Mouse (Mus musculus) c-Kit-negative CD71-positive TER-119-positive erythroid progenitor cells, embryonic 14.5 days (primary cell): Measurements from ENCODE around the gene Dnase1.
"Not testable (repeated sequence)": the region's sequence is repeated elsewhere in the genome, so short reads cannot be mapped to it uniquely, and the experiment has no call there.

ENCODE experiments used
- DNase-seq: peaks from one replicate; pipeline ENCODE4 v3.0.0-alpha.2; 2013; ENCODE audit warnings: low read depth, low spot score

Gene Dnase1

DNA sequence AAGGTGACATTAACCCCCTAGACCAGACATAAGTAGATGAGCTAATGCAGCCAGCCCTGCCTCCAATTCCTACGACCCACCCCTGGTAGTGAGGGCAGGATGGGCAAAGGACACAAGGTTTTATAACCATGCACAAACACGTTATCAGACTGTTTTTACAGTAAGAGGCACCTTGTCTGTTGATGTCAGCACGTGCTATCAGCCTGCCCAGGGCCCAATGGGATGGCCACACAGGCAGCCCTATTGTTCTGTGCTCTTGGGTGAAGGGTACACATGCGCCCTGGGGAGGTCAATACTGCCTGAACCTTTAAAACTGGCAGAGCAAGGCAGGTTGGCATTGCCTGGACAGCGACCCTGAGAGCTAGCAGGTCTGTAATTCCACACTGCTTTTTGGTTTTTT, at the start of gene Dnase1:
TSS of gene Dnase1 (plus strand) at position 136 of the 400 bp plus-strand sequence.
- no peak for DNase-seq

DNA sequence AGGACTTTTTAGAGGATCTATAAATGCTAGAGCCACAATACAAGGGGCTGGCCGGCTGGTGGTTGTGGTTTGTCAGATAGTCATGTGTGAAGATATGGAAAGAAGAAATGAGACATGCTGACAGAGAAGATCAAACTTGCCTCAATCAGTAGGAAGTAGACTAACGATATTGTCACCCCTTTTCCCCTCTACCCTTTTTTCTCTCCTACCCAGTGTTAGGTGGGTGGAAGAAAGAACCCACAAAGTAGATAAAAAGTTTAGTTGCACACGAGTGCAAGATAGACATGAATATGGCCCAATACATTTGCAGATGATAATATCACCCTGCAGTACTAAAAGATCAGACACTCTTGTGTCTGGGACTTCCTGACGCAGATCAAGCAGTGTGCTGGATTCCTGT, 48.3 kb upstream of the Dnase1 start:
- no peak for DNase-seq

DNA sequence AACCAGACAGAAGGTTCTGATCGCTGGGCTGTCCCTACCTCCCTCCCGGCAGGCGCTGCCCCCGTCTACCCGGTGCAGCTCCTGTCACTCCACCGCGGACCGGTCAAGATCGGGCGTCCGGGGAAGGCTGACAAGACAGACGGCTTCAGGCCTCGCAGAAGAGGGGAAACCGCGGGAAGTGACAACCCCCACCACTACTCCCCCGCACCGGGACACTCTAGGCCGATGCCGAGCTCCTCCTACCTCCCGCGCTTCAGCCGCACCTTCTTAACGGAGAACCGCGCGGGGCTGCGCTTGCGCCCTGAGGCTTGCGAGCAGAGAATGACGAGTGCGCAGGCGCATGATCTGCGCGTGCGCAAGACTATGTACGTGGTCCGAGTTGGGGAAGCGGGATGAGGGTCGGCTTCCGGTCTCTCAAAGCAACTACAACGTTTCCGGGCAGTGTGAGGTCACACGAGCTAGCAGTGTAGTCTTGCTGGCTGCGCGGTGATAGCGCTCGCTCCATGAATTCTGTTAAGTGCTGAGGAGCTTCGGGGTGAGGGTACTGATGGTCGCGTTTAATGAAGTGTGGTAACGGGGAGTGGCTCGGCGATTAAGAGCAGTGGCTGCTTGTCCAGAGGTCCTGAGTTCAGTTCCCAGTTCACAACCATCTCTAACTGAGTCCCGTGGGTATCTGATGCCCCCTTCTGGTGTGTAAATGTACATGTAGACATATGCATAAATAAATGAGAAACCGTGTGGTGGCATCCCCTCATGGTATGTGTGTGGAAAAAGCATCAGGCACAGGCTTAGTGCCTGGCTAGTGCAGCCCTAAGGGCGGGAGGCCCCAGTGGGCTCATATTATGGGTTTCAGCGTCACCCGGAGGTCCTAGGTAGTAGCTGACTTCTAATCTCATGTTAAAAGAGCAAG, 33.0 kb upstream of the Dnase1 start, which contains the start of gene Slx4:
TSS of gene Slx4 (minus strand) at position 282 of the 910 bp plus-strand sequence.
- peak; percentile 92 for DNase-seq

DNA sequence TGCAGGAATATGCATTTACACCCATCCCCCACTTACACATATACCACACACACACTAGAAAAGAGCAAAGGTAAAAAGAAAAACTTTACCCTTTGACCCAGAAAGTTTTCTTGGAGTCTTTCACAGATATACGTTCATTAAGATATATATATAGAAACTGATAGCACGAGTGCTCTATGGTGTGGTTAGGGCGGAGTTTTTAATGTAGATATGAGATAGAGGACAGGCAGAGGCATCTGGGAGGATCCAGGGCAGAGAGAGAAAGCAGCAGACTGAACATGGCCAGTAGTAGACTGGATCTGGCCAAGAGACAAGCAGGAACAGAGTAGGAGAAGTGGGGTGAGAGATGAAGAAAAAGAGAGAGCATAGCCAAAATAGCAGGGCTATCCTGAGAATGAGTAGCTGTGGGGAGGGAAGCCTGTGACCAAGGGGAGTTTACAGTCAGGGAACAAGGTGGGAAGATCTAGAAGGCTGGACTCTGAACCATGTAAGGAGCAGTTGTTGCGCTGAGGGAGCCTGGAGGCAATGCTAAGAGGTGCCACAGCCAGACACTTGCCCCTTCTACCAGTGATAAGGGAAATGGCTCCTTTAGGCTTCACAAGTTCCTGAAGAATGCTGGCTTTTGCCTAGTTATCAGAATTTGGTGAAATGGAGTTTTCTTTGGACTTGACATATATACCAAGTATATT, 23.7 kb upstream of the Dnase1 start:
- DNase-seq: peak; percentile 22

DNA sequence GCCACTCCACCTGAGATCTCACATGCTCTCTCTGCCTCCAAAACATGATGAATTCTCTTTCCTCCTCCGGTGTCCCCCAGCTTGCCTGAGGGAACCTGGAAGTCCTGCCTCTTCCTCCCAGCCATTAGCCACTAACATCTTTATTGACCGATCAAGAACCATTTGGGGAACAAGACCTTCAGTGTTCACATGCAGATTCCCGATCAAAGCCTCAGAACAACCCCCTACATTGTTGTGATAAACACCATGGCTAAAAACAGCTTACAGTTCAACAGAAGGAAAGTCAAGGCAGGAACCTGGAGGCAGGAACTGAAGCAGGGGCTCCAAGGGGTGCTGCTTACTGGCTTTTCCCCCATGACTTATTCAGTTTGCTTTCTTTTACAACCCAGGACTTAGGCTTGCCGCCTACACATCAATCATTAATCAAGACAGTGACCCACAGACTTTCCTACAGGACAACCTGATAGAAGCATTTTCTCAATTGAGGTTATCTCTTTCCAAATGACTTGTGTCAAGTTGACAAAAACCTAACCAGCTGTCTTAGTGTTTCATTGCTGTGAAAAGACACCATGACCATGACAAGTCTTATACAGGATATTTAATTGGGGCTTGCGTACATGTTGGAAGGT, 22.6 kb upstream of the Dnase1 start:
- DNase-seq: no peak

DNA sequence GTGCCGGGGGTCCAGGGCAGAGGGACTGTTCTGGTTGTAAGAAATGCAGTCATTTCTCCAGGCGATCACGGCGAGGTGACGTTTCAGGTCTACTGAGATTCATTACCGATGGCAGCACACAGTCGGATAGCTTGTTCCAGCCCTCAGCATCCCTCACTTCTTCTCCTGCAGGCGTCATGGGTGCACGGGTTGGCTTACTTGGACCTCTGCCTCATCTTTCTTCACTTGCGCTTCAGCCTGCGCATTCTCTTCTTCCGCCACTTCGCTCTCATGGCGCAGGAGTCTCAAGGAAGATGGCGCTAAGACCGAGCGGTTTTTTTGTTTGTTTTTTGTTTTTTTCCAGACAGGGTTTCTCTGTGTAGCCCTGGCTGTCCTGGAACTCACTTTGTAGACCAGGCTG, 20.0 kb upstream of the Dnase1 start:
- not testable (repeated sequence) for DNase-seq

DNA sequence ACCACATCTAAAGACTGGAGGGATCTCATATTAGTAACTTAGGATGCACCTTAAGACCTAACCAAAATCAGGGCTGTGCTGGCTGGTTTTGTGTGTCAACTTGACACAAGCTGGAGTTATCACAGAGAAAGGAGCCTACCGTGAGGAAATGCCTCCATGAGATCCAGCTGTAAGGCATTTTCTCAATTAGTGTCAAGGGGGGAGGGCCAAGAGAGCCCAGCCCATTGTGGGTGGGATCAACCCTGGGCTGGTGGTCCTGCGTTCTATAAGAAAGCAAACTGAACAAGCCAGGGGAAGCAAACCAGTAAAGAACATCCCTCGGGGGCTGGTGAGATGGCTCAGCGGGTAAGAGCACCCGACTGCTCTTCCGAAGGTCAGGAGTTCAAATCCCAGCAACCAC, 19.3 kb upstream of the Dnase1 start:
- not testable (repeated sequence) for DNase-seq

DNA sequence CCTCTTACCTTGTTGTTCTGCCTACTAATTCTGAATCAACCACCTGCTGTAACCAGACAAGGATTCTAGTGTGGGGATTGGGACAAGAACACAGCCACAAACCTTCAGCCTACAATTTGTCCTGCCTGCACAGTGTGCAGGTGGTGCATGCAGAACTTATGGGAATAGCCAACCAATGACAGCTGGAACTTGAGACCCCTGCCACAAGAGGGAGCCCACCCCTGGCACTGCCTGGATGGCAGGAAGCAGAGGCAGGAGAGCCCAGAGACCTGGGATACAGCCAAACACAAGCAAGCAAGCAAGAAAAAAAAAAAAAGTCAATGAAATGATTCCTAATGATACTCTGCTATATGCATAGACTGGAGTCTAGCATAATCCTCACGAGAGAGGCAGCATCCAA, 15.5 kb upstream of the Dnase1 start:
- no peak for DNase-seq

DNA sequence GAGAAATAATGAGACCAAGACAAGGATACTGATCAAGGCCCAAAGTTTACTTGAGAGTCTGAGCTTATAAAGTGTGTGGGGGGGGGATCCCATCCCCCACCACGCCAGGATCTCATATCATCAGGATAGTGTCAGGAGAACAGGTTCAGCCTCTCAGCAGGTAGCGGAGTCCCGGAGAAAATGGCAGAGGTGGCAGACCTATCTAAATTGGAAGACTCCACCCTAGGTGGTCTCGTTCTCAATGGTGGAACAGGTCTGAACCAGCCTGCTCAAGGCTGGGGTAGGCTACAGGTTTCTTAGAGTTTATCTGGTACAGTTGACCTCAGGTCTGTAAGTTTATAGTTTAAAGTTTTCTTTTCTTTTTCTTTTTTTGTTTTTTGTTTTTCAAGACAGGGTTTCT, 14.0 kb upstream of the Dnase1 start:
- DNase-seq: no peak

DNA sequence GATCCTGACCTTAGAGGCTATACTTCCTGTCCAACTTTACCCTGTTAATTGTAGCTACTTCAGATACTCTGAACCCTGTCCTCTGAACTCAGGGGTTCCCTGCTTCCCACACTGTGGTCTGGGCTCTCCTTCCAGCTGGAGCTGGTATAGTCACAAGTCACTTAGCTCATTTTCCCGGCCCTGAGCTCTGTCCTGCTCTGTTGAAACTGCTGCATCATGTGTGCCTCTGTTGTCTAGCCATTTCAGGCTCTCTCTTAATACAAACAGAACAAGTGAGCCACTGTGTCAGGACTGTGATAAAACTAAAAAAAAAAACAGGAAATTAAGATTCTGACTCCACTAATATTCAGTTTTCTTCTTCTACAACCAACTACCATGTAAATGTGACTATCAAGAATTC, 10.1 kb upstream of the Dnase1 start:
- no peak for DNase-seq

DNA sequence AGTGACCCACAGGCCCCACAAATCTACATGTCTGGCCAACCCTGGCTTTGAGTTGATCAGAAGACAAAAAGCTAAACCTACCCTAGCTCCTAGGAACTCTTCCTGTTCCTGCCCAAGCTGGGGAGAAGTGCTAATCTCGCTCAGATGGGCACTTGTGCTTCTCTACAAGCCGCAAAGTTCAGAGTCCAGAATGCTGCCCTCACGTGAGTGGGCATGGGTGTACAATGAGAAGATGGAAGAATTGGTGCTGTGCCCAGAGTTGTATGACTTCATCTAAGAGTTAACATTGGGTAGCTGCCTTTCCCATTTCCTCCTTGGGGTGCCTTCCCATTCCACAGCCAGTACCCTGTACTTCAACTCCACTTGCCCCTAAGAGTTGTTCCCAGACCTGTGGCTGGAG, 9.5 kb upstream of the Dnase1 start:
- DNase-seq: no peak

DNA sequence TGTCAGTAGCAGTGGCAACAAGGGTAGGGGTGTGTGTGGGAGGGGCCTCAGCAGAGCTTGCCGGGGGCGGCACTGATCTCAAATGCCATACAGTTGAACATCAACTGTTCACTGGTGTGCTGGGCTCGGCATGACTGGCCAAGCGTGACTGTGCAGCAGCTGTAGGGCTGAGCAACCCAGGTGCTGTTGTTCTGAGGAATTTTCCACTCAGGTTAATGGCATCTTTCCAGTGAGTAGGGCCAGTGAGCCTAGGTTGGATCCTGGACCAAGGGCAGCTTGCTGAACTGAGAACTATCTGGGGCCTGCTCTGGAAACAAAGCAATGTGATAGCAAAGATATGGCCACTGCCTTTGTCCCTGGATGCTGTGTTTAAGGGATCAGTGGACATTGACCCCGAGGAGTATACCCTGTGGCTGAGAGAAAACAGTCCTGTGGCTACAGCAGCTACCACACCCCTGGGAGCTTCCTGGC, 7.3 kb upstream of the Dnase1 start:
- no peak for DNase-seq

DNA sequence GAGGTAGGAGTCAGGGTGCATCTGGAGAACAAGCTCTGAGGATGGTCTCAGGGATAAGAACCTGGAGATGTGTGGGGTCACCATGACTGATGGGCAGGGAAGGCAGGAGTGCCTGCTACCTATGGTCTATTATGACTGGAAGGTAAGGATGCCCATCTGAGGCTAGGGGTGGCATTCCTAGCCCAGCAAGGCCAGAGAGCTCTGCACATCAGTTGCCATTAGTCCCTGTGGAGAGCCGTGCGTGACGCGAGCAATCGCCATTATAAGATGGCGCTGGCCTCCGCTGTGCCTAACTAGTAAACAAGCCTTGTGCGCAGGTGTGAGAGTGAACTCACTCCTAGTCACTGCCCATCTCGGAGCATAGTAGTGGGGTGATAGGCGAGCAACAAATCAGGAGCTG, 6.2 kb upstream of the Dnase1 start:
- DNase-seq: no peak

DNA sequence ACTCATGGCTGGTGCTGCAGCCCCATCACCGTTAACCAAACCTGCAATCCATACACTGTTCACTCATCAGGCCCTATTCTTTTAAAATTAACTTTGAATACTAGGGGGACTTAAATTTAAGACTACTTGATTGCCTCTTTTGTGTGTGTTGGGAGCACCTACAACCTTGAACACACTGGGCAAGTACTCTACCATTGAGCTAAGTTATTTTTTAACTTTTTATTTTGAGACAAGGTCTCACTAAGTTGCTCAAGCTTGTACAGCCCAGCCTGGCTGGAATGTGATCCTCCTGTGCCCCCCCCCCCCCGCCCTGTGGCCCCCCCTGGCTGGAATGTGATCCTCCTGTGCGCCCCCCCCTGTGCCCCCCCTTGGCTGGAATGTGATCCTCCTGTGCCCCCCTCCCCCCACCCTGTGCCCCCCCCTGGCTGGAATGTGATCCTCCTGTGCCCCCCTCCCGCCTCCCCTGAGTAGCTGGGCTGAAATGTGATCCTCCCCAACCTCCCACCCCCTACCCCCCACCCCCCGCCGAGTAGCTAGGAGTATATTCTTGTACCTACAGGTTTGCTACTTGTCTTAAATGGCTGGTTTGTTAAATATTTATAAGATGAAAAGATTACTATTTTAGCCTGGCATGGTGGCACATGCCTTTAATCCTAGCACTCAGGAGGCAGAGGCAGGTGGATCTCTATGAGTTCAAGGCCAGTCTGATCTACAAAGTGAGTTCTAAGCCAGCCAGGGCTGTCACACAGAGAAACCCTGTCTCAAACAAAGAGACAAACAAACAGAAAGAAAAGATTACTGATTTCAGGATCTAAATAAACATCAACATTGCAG, 5.1 kb upstream of the Dnase1 start:
- DNase-seq: no peak

DNA sequence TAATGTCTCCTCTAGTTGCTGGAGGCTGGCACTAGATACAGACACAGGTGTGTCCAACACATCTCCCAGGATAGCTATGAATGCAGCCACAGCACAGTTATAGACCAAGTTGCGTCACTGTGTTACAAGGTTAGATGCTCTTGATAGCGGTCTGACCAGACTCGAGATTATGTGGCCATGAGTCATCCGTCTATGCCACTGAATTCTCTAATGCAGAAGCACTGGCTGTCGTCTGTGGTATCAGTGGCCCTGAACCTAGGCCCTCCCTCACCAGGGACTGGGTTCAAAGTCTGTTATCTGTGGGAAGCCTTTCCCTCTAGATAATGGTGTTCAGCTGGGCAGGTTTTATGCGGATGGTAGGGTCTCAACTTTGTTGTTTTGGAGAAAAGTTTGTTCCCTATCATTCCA, 4.4 kb upstream of the Dnase1 start:
- DNase-seq: no peak

DNA sequence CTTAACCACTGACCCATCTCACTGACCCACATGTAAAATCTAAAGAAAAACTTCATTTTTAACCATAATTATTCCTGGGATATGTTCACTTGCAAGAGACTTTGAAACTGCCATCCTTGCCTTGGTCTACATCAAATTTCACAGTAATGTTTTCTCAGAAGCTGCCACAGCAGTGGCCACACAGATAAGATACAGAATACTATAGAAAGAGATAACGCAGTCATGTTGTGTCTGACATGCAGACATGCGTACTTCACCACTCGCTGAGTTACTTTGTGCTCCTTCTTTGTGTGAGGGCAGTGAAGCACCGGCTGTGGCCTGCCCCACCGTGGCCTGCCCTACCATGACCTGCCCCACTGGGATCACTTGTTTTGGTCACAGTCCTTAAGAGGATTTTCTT, 2.8 kb upstream of the Dnase1 start:
- no peak for DNase-seq

DNA sequence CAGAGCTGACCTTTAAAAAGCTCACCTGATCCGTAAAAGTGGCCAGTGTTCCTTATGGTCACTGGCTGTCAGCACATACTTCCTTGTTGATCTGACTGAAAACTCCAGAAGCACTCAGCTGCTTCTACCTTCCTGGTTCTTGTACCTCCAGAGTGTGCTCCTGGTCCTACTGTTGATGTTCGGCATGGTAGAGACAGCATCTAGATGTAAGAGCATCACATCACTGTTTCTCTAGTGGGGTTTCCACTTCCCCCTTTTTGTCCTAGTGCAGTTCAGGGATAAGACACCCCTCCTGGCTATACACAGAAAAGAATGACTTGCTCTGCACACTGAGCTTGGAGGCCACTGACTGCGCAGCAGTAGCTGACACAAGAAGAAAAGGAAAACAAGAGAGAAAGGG, 2.3 kb upstream of the Dnase1 start:
- no peak for DNase-seq

DNA sequence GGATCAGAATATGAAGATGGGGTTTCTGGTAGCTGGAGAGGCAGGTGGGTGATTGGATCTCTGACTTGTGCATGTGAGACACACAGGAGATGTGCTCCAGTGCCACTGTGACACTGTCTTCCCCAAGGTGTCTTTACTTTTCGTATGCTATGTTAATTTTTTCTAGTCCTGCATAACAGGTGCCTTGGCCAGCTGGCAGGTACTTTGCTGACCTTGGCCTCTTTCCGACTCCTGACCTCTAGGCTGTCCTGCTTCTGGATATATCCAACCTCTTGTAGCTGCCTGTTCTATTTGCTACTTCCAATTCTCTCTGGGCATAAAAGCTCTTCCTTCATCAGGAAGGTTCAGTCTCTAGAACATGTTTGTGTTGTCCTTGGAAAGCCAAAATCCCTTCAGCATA, 1.2 kb upstream of the Dnase1 start:
- DNase-seq: no peak

DNA sequence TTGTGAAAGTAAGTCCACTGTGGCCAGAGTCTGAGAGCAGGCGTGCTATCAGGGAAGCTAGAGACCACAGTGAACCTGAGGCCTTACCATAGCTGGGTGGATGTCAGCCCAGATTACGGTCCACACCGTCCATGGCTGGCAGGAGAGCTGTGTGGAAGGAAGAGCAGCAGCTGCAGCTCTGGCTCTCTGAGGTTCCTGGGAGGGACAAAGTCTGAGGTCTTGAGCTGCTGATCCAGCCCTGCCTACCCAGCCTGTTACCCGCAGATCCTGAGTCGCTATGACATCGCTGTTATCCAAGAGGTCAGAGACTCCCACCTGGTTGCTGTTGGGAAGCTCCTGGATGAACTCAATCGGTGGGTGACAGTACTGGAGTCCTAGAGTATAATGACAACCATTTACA, 948 bp downstream of the Dnase1 start:
- DNase-seq: no peak

DNA sequence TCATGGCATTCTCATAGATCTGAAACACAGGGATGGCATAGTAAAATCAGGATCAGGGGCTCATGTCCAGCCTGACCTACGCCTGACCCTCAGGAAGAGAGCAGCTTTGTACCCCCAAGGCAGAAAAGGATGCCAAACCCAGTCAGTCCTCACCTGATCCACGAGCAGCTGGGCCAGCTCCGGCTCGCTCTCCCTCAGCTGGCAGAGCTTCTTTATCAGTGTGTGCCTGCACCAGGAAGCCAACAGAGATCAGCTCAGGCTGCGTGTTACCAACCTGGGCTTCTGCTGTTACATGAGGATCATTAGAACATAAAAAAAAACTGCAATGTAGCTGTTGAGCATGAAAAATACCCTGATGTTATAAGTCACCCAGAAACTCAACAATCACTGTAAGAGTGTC, 3.5 kb downstream of the Dnase1 start:
- DNase-seq: no peak

DNA sequence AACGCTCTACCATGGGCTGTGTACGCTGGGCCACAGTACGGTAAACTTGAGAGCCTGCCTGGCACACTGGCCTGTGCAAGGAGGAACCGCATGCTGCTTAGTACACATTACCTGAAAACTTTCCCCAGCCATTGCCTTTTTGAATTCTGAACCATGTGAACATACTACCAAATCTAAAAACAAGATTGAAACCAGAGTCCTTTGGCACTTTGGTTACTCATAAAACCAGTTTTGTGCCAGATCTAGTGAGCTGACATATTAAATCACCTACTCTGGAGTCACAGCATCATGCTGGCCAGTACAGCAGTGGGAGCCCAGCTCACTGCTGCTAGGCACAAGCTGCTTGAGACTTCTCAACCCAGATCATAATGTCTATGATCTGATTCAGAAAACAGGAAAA, 4.9 kb downstream of the Dnase1 start:
- DNase-seq: no peak

DNA sequence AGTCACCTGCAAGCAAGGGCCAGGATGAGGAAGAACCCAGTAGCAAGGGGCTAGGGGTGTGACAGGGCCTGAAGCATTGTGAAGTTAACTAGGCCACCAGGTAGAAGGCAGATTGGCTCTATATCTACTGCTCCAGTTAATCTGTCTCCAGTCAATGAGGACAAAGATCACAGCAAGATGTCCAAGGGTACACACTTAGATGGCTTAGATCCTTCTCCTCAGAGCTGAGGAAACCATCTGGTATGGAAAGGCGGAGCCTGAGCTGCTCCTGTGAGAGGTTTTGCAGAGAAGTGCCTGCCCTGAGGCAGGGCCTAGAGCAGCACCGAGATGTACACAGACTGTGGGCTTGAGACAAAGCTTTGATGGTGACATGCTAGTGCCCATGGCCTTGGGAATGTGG, 7.4 kb downstream of the Dnase1 start:
- no peak for DNase-seq
